Mouse (Mus musculus): ENCODE results near the gene Rprd1b. TPM values are rescaled to one million over a fixed set of nuclear protein-coding genes. Genes with fewer than 3 reads are reported as not detected.
A peak's percentile ranks its signal among the peaks of the same experiment; 100 is the strongest.

The Rprd1b gene
- polyA plus RNA-seq, 1 experiment: 13.2 TPM

GRCm38 (mm10) chr2:158141690-158142440 lies 113.6 kb downstream of the Rprd1b start:
- WGBS: 50% methylated on average over 7 of the region's 7 CpGs
- TF ChIP-seq CTCF (IDR thresholded peaks at IDR 0.05; ENCODE audit: extremely low read depth, insufficient read length, insufficient replicate concordance, low read depth, low read length) (no peak), POLR2A (IDR thresholded peaks at IDR 0.05; ENCODE audit: low read depth, low read length) (no peak)
- Histone ChIP-seq H3K36me3 (ENCODE audit: control insufficient read depth, insufficient read depth, low read length) (peaks cover 52% of the 10 kb centered on the region), H3K27me3 (ENCODE audit: control insufficient read depth, insufficient read depth, low read length) (no peaks in the 10 kb centered on the region), H3K4me3 (ENCODE audit: low read depth, low read length) (no peak overlapping the region), H3K4me1 (ENCODE audit: control insufficient read depth, insufficient read depth, insufficient read length, low read length) (peaks cover 28% of the 10 kb centered on the region), H3K27ac (ENCODE audit: insufficient read depth, low read depth, low read length) (peak overlapping the region; percentile 35; the same call in 1 of the 2 replicates)

GRCm38 (mm10) chr2:158142981-158143380 lies 114.7 kb downstream of the Rprd1b start:
- Histone ChIP-seq H3K4me1 (ENCODE audit: control insufficient read depth, insufficient read depth, insufficient read length, low read length) (peaks cover 28% of the 10 kb centered on the region), H3K4me3 (ENCODE audit: low read depth, low read length) (peak overlapping the region; percentile 3), H3K27ac (ENCODE audit: insufficient read depth, low read depth, low read length) (peak overlapping the region; percentile 20; the same call in 1 of the 2 replicates), H3K36me3 (ENCODE audit: control insufficient read depth, insufficient read depth, low read length) (peaks cover 44% of the 10 kb centered on the region), H3K27me3 (ENCODE audit: control insufficient read depth, insufficient read depth, low read length) (no peaks in the 10 kb centered on the region)
- TF ChIP-seq POLR2A (IDR thresholded peaks at IDR 0.05; ENCODE audit: low read depth, low read length) (no peak), CTCF (IDR thresholded peaks at IDR 0.05; ENCODE audit: extremely low read depth, insufficient read length, insufficient replicate concordance, low read depth, low read length) (no peak)
- WGBS: 84% methylated on average over 18 of the region's 18 CpGs

DNA sequence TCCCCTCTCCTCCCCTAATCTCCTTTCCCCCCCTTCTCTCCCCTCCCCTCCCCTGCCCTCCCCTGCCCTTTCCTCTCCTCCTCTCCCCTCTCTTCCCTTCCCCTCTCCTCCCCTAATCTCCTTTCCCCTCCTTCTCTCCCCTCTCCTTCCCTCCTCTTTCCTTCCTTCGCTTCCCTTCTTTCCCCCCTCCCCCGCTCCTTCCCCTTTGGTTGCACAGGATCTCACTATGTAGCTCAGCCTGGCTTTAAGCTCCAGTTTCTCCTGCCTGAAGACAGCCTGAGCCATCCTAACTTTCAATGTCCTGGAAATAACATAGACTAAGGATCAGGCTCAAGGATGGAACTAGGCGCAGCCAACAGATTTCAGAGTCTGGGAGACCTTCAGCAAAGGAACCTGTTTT lies 115.5 kb downstream of the Rprd1b start:
- peak overlapping the region; percentile 56 for H3K27ac ChIP-seq (ENCODE audit: insufficient read depth, low read depth, low read length)
- H3K4me3 ChIP-seq (ENCODE audit: low read depth, low read length): no peak overlapping the region; the same call in 1 of the 2 replicates
- no peak for TF ChIP-seq POLR2A (IDR thresholded peaks at IDR 0.05; ENCODE audit: low read depth, low read length)
- TF ChIP-seq CTCF (IDR thresholded peaks at IDR 0.05; ENCODE audit: extremely low read depth, insufficient read length, insufficient replicate concordance, low read depth, low read length): no peak
- H3K36me3 ChIP-seq (ENCODE audit: control insufficient read depth, insufficient read depth, low read length): peaks cover 35% of the 10 kb centered on the region
- H3K4me1 ChIP-seq (ENCODE audit: control insufficient read depth, insufficient read depth, insufficient read length, low read length): peaks cover 26% of the 10 kb centered on the region
- WGBS: 57% methylated on average over 3 of the region's 3 CpGs
- no peaks in the 10 kb centered on the region for H3K27me3 ChIP-seq (ENCODE audit: control insufficient read depth, insufficient read depth, low read length)

DNA sequence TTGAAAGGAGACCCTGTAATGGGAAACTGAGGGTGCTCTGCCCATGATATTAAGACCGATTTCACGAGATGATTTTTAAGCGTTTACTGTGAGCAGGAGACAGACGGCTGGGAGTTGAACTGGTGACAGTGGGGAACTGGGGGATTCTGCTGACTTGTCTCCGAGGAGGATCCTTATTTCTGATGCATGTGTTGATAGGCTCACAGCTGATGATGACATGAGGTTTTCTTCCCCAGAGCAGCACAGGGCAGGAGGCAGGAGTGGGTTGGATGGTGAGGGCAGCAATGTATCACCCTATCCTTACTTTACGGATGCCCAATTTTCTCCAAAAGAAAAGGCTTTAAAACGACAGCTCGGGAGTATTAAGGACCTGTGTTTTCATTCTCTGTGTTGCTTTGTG lies 116.0 kb downstream of the Rprd1b start:
- TF ChIP-seq POLR2A (IDR thresholded peaks at IDR 0.05; ENCODE audit: low read depth, low read length): no peak
- no peak for TF ChIP-seq CTCF (IDR thresholded peaks at IDR 0.05; ENCODE audit: extremely low read depth, insufficient read length, insufficient replicate concordance, low read depth, low read length)
- H3K27ac ChIP-seq (ENCODE audit: insufficient read depth, low read depth, low read length): peak overlapping the region; percentile 56
- H3K27me3 ChIP-seq (ENCODE audit: control insufficient read depth, insufficient read depth, low read length): no peaks in the 10 kb centered on the region
- peaks cover 24% of the 10 kb centered on the region for H3K4me1 ChIP-seq (ENCODE audit: control insufficient read depth, insufficient read depth, insufficient read length, low read length)
- WGBS: 40% methylated on average over 8 of the region's 8 CpGs
- peaks cover 32% of the 10 kb centered on the region for H3K36me3 ChIP-seq (ENCODE audit: control insufficient read depth, insufficient read depth, low read length)
- peak overlapping the region; percentile 73; the same call in 1 of the 2 replicates for H3K4me3 ChIP-seq (ENCODE audit: low read depth, low read length)

GRCm38 (mm10) chr2:158144750-158145527 lies 116.6 kb downstream of the Rprd1b start:
- TF ChIP-seq CTCF (IDR thresholded peaks at IDR 0.05; ENCODE audit: extremely low read depth, insufficient read length, insufficient replicate concordance, low read depth, low read length): no peak
- TF ChIP-seq POLR2A (IDR thresholded peaks at IDR 0.05; ENCODE audit: low read depth, low read length): no peak
- H3K36me3 ChIP-seq (ENCODE audit: control insufficient read depth, insufficient read depth, low read length): peaks cover 27% of the 10 kb centered on the region
- H3K4me3 ChIP-seq (ENCODE audit: low read depth, low read length): peak overlapping the region; percentile 73
- whole genome bisulfite sequencing: 24% methylated on average over 6 of the region's 6 CpGs
- H3K4me1 ChIP-seq (ENCODE audit: control insufficient read depth, insufficient read depth, insufficient read length, low read length): peaks cover 27% of the 10 kb centered on the region
- no peaks in the 10 kb centered on the region for H3K27me3 ChIP-seq (ENCODE audit: control insufficient read depth, insufficient read depth, low read length)
- peak overlapping the region; percentile 56 for H3K27ac ChIP-seq (ENCODE audit: insufficient read depth, low read depth, low read length)

GRCm38 (mm10) chr2:158145528-158146065 lies 117.3 kb downstream of the Rprd1b start:
- Histone ChIP-seq H3K27ac (ENCODE audit: insufficient read depth, low read depth, low read length) (peak overlapping the region; percentile 43), H3K4me3 (ENCODE audit: low read depth, low read length) (peak overlapping the region; percentile 73), H3K36me3 (ENCODE audit: control insufficient read depth, insufficient read depth, low read length) (peaks cover 22% of the 10 kb centered on the region), H3K27me3 (ENCODE audit: control insufficient read depth, insufficient read depth, low read length) (no peaks in the 10 kb centered on the region), H3K4me1 (ENCODE audit: control insufficient read depth, insufficient read depth, insufficient read length, low read length) (peaks cover 29% of the 10 kb centered on the region)
- TF ChIP-seq POLR2A (IDR thresholded peaks at IDR 0.05; ENCODE audit: low read depth, low read length): no peak
- no peak for TF ChIP-seq CTCF (IDR thresholded peaks at IDR 0.05; ENCODE audit: extremely low read depth, insufficient read length, insufficient replicate concordance, low read depth, low read length)
- WGBS: 16% methylated on average over 5 of the region's 5 CpGs

All from small intestine, adult 2 months (tissue).